Mouse (Mus musculus) cortical plate, adult 2 months (tissue): ENCODE data around the gene Mink1.

Experiments
- CTCF ChIP-seq: fragments of 200-500 bp; IDR thresholded peaks from 2 replicates; pipeline ENCODE4 v1.5.1; 2011; ENCODE audit warnings: mild to moderate bottlenecking, control low read depth, low read length; ENCODE audit not compliant: insufficient read depth; ENCODE audit errors: extremely low read depth
- POLR2A ChIP-seq: fragments of 200-500 bp; IDR thresholded peaks from 2 replicates; pipeline ENCODE4 v1.6.1; 2011; ENCODE audit warnings: mild to moderate bottlenecking, low read length, control low read depth; ENCODE audit not compliant: insufficient read depth; ENCODE audit errors: extremely low read depth

GRCm38 (mm10) chr11:70608381-70609066 is 45.8 kb downstream of the Mink1 start:
- TF ChIP-seq POLR2A (no peak), CTCF (peak; percentile 32; the same call in 1 of the 2 replicates)
